Mouse (Mus musculus): ENCODE results near the gene Fars2.

Gene Fars2

GRCm38 (mm10) chr13:36564764-36565315 lies 447.6 kb downstream of the Fars2 start:
- in situ Hi-C loops (cut with MseI, MboI): no loop called here

- in situ Hi-C loops (cut with MseI, MboI): no loop called here
These were observed 459.6 kb downstream of the Fars2 start for GRCm38 (mm10) chr13:36576781-36577180.

- in situ Hi-C loops (cut with MseI, MboI): no loop called here
These were observed 460.8 kb downstream of the Fars2 start for GRCm38 (mm10) chr13:36577916-36578568.

GRCm38 (mm10) chr13:36578569-36579333 lies 461.5 kb downstream of the Fars2 start:
- in situ Hi-C loops (cut with MseI, MboI): no loop called here

GRCm38 (mm10) chr13:36582406-36583070 lies 465.3 kb downstream of the Fars2 start:
- in situ Hi-C loops (cut with MseI, MboI): no loop called here

- in situ Hi-C loops (cut with MseI, MboI): no loop called here
These were observed 466.4 kb downstream of the Fars2 start for GRCm38 (mm10) chr13:36583481-36584151.

- in situ Hi-C loops (cut with MseI, MboI): no loop called here
These were observed 467.0 kb downstream of the Fars2 start for GRCm38 (mm10) chr13:36584197-36584596.

- in situ Hi-C loops (cut with MseI, MboI): no loop called here
These were observed 471.9 kb downstream of the Fars2 start for GRCm38 (mm10) chr13:36589092-36589491.

GRCm38 (mm10) chr13:36592291-36592690 lies 475.1 kb downstream of the Fars2 start:
- in situ Hi-C loops (cut with MseI, MboI): no loop called here

GRCm38 (mm10) chr13:36606717-36607116 lies 489.5 kb downstream of the Fars2 start:
- in situ Hi-C loops (cut with MseI, MboI): no loop called here

- in situ Hi-C loops (cut with MseI, MboI): no loop called here
These were observed 490.7 kb downstream of the Fars2 start for GRCm38 (mm10) chr13:36607871-36608270.

GRCm38 (mm10) chr13:36610426-36610825 lies 493.2 kb downstream of the Fars2 start:
- in situ Hi-C loops (cut with MseI, MboI): no loop called here

GRCm38 (mm10) chr13:36612785-36613750 lies 495.9 kb downstream of the Fars2 start:
- in situ Hi-C loops (cut with MseI, MboI): no loop called here

GRCm38 (mm10) chr13:36620498-36621332 lies 503.5 kb downstream of the Fars2 start:
- in situ Hi-C loops (cut with MseI, MboI): no loop called here

- in situ Hi-C loops (cut with MseI, MboI): no loop called here
These were observed 504.1 kb downstream of the Fars2 start for GRCm38 (mm10) chr13:36621333-36621659.

GRCm38 (mm10) chr13:36623556-36623955 lies 506.3 kb downstream of the Fars2 start:
- in situ Hi-C loops (cut with MseI, MboI): no loop called here

GRCm38 (mm10) chr13:36629154-36629553 lies 511.9 kb downstream of the Fars2 start:
- in situ Hi-C loops (cut with MseI, MboI): no loop called here

- in situ Hi-C loops (cut with MseI, MboI): no loop called here
These were observed 531.0 kb downstream of the Fars2 start for GRCm38 (mm10) chr13:36648257-36648656.

GRCm38 (mm10) chr13:36654251-36654650 lies 537.0 kb downstream of the Fars2 start:
- in situ Hi-C loops (cut with MseI, MboI): no loop called here

GRCm38 (mm10) chr13:36679345-36679744 lies 562.1 kb downstream of the Fars2 start:
- in situ Hi-C loops (cut with MseI, MboI): no loop called here
